Mouse (Mus musculus) 3134 (cell line): Measurements from ENCODE around the gene Spout1.
A peak's percentile ranks its signal among the peaks of the same experiment; 100 is the strongest.

Experiments
- DNase-seq: peaks from one replicate; pipeline ENCODE4 v3.0.0-alpha.2; 2011; ENCODE audit warnings: low spot score; ENCODE audit not compliant: insufficient read length; ENCODE audit errors: extremely low read depth

The Spout1 gene

DNA sequence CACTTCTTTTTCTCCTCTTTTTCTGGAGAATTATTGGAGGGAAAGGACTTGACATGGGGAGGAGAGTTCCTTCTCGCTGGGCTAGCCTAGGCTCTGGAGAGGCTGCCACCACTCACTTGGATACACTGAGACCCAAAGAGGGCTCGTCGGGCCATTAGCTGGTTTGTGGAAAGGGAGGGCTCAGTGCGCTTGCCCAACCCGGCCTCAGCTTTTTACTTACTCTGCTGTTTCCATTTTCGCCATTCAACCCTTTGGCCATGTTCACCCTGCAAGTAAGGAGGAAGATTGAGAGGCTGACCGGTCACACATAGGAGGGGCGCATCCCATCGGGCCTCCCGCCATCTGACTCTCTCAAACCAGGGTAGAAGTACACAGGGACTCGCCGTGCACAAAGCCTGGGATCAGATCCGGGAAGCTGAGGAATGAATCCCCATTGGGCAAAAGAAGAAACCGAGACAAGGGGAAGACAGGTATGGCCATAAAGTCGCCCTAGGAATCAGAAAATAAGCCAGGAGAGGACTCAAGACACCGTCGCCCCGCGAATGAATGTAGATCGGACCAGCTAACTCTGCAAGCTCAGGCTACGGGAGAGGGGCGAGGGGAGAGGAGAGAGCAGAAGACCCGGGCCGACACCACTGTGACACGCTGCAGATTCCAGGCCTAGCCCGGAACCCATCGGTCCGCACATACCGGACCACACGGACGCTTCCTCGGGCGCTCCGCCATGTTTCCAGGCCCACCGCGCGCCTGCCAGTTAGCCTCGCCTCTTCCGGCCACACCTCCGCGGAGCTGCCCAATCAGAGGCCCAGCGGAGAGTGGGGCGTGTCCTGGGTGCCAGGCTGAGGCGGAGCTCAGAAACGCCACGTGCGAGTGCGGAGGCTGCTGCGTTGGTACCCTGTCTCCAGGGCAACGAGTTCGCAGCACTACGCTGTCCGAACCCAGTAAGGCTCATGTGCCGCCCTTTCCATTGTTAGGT, at the start of gene Spout1:
Spout1 (minus strand) TSS at position 760 of the 976 bp plus-strand sequence.
- DNase-seq = peak; percentile 94

GRCm38 (mm10) chr2:30216293-30216692, 38.0 kb upstream of the Spout1 start:
- no peak for DNase-seq

DNA sequence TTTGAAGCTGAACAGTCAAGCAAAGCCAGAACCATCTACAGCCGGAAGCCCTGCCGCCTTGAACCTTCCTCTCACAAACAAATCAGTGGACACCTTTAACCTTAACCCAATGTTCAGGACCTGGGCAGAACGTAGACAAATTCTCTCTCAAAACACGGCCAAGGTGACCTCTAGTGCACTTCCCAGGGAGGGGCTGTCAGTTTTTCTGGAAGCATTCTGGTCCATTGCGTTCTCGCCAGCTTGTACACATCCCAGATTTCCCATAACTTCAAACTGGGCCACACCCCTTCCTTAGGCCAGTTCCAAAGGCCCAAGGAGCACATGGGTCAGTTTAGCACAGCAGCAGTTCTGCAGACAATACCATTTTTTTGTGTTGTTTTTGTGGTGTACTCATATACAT, 37.2 kb upstream of the Spout1 start:
- no peak for DNase-seq

DNA sequence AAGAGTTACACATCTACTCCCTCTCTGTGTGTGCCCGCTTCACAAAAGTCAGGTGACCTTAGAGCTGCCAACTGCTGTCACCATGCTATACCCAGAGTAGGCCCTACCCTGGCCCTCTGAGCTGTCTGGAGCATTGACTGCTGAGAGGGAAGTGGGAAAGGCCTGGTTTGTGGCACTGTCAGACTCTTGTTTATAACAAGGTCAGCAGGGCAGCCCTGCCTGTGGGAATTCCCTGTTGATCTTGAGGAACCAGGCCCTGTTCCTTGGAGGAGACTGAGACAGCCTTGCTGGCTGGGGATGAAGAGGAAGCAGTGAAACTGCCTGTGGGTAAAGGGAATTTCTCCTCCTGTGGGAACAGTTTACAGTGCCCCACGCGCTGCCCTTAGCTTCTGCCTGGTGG, 36.5 kb upstream of the Spout1 start:
- DNase-seq = no peak

DNA sequence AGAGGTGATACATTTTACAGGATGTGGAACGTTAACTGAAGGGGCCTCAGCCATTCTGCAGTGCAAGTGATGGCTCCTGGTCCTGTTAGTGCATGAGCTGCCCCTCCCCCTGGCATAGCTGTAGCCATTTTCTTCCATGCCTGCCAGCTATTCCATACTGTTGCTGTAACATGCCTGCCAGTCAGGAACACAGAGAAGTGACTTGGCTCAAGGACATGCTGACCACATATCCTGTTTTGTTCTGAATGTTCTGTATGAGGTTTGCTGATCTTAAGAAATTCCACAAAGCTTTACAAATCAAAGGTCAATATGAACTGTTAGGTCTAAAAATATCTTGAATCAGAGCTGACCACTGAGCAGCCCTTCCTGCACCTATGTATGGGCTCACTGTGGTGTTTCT, 34.7 kb upstream of the Spout1 start:
- DNase-seq = no peak

- no peak for DNase-seq
Observed at GRCm38 (mm10) chr2:30212169-30212545, 33.9 kb upstream of the Spout1 start.

DNA sequence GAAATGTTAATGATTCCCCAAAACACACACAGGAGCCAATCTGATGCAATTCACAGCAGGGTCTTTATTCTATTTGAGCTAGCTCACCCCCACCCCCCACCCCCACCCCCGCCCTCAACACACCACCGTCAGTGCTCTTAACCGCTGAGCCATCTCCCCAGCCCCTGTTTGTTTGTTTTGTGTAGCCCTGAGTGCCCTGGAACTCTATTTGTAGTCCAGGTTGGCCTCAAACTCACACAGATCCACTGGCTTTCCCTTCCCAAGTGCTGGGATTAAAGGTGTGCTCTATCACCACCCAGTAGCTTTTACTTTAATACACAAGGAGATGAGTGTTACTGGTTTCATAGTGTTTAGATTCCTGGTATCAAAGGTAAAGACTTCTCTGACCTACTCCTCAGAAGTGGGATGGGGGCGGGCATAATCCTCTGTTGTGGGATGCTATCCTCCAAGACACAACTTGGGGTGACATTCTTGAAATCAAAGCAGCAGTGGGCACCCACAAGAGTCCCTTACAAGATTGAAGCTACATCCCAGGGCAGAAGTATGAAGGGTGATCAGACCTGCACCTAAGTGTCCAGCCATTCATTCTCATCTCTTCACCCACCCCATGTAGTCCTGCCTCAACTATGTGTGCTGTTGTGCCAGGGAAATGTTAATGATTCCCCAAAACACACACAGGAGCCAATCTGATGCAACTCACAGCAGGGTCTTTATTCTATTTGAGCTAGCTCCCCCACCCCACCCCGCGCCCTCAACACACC, 33.3 kb upstream of the Spout1 start:
- DNase-seq = no peak

DNA sequence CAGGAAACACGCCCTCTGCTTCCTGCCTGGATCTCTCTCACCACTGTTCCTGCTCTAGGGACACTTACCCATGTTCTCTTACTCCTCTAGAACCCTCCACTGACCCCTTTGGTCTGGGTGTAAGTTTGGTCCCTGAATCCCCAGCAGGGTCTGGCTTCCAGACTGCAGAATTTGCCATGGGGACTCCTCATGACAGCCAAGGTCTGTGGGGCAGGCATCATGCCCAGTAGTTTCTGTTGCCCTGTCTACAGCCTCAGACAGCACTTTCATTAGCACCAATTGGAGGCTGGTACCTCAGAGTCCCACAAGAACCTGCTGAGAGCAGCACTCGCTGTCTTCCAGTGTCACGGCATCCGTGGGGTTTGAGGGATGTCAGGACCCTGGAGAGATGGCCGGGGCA, 29.6 kb upstream of the Spout1 start:
- no peak for DNase-seq

- no peak for DNase-seq
Observed at GRCm38 (mm10) chr2:30207401-30207800, 29.1 kb upstream of the Spout1 start.

- DNase-seq = peak; percentile 89
Observed at GRCm38 (mm10) chr2:30205629-30206357, 27.5 kb upstream of the Spout1 start, which contains the start of gene Kyat1. Kyat1 (minus strand) TSS chr2:30205847.

DNA sequence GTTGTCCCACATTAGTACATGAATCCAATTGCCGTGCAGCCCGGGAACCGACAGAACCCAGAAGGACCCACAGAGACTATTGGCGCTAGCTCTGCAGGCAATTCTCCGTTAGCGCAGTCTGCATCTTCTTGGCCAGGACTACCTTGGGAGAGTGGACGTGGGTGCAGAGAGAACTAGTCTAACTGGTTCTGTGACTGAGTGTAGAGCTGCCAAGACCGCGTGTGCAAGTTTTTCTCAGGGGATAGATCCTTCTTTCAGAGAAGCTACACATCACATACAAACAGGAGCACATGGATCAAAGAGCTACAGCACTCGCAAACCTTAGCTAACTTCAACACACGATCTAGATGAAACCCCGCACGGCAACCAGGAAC, 27.0 kb upstream of the Spout1 start:
- DNase-seq = no peak

- no peak for DNase-seq
Observed at GRCm38 (mm10) chr2:30203439-30203838, 25.2 kb upstream of the Spout1 start.

DNA sequence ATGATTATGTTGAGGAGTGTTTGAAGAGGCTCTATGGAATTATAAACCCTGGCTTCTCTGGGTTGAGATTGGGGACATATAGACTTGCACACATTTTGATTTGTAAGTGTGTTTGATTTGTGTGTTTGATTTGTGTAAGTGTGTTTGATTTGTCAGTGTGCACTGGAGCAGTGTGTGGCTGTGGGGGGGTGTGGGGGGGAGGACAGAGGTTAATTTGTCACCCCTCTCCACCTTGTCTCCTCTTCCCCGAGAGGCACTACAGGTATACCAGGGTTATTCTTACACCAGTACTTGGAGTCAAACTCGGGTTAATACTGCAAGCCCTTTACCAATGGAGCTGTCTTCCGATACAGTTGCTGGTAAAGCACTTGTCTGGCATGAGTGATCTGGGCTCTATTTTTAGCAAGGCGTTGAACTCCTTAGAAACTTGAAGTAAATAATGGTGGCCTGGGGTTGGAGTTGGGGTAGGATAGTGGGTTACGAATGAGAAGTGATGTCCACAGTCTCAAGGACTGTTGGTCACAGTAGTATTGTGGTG, 22.2 kb upstream of the Spout1 start:
- DNase-seq = no peak

- DNase-seq = no peak
Observed at GRCm38 (mm10) chr2:30199984-30200383, 21.7 kb upstream of the Spout1 start.

DNA sequence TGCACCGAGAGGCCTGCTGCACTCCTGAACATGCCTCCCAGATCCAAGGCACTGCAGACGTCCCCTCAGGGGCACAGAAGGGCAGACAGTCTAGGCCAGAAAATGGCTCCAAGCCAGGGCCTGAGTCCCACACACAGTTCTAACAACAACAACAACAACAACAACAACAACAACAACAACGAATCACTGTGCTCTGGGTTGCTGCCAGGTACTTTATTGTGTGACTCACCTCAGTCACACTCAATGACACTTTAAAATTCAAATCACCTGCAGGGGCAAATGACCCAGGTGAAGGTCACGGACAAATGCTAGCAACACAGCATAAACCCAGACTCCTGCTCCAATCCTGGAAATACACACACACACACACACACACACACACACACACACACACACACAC, 19.8 kb upstream of the Spout1 start:
- no peak for DNase-seq

DNA sequence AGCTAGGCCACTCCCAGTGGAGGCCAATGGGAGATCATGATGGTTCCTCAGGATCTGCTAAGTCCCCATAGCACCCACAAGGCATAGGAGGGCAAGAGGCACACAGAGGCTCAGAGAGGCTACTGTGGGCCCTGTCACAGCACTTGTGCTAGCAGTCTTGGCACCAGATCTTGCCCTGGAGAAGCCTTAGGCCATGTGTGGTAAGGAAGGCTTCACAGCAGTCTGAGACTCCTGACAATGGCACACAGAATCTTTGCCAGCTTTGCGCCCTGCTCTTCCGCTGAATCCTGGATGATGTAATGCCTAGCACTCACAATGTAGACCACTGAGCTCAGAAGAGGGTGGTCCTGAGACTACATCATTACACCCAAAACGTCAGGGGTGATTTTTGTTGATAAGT, 16.4 kb upstream of the Spout1 start:
- DNase-seq = no peak

DNA sequence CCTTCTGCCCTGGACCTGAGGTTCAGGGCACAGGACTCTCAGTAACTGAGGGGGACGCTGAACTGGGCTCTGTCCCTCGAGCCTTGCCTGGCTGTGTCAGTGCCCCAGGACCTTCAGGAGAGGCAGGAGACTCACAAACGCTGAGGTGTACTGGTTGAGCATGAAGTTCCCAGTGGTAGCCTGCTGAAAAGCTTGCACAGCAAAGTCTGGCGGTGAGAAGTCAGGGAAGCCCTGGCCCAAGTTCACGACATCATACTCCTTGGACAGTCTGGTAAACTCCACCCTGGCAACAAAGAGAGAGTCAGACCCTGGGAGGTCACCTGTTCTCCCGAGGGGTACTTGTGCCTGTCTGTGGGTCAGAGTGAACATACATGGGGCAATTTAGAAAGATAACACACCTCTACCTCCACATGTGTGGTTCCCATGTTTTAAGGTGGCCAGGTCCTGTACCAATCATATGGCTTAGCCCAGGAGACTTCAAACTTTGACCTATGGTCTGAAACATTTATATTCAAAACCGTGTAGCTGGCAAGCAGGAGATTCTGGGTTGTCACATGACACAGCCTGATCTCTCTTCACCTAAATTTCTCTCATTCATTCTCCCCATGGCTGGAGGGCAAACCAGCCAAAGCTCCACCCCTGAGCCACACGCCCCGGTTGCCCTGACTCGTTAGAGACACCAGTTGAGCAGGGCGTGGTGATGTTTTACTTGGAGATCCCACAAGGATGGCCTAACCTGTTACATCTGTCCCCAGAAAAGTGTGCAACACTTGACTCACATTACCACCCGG, 13.7 kb upstream of the Spout1 start:
- no peak for DNase-seq

- DNase-seq = no peak
Observed at GRCm38 (mm10) chr2:30185681-30186080, 7.4 kb upstream of the Spout1 start.

- DNase-seq = no peak
Observed at GRCm38 (mm10) chr2:30185276-30185675, 7.0 kb upstream of the Spout1 start.

DNA sequence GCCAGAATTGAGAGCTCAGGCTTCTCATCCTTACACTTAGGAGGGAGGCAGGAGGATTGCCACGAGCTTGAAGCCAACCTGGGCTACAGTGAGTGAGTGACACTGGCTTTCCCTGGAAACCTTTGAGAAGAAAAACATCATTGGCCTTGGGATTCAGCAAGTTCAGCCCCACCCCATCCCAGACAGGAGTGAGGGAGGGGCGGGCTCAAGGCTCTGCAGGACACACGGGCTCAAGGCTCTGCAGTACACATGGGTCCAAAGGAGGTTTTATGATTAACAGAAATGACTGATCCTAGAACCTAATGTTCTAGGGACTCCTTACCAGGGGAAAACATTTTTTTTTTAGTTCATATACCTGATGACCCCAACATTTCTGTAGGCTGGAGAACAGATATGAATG, 5.5 kb upstream of the Spout1 start:
- no peak for DNase-seq
